Mouse (Mus musculus) spleen, postnatal 36 days (tissue): Measurements from ENCODE around the gene Pole4.
"Not testable (repeated sequence)": the region's sequence is repeated elsewhere in the genome, so short reads cannot be mapped to it uniquely, and the experiment has no call there.

Experiments used
- DNase-seq, 2 experiments: peaks; one replicate each; pipeline ENCODE4 v3.0.0; 2022; ENCODE audit warnings: low spot score in 2 of 2, mixed read lengths in 1 of 2

Pole4 gene

GRCm38 (mm10) chr6:82715253-82715652 is 10.1 kb upstream of the Pole4 start:
- DNase-seq, result no peak

GRCm38 (mm10) chr6:82714841-82715240 is 9.7 kb upstream of the Pole4 start:
- DNase-seq, result no peak

GRCm38 (mm10) chr6:82714243-82714642 is 9.1 kb upstream of the Pole4 start:
- DNase-seq, result peak; percentile 49 to 60

- no peak for DNase-seq
These were observed 2.6 kb upstream of the Pole4 start for GRCm38 (mm10) chr6:82707742-82708141.

GRCm38 (mm10) chr6:82707241-82707640 is 2.1 kb upstream of the Pole4 start:
- DNase-seq, result no peak

GRCm38 (mm10) chr6:82703710-82704109 is 1.5 kb downstream of the Pole4 start:
- no peak for DNase-seq

GRCm38 (mm10) chr6:82702593-82703017 is 2.6 kb downstream of the Pole4 start:
- DNase-seq, result peak; percentile 71 to 74

- no peak for DNase-seq
These were observed 3.9 kb downstream of the Pole4 start for GRCm38 (mm10) chr6:82701296-82701695.

- DNase-seq, result no peak
These were observed 5.3 kb downstream of the Pole4 start for GRCm38 (mm10) chr6:82699831-82700230.

GRCm38 (mm10) chr6:82696736-82697135 is 8.4 kb downstream of the Pole4 start:
- no peak for DNase-seq

GRCm38 (mm10) chr6:82694668-82695067 is 10.5 kb downstream of the Pole4 start:
- no peak for DNase-seq

- no peak for DNase-seq
These were observed 15.7 kb downstream of the Pole4 start for GRCm38 (mm10) chr6:82689474-82689873.

GRCm38 (mm10) chr6:82688586-82688985 is 16.6 kb downstream of the Pole4 start:
- not testable (repeated sequence) for DNase-seq

- no peak for DNase-seq
These were observed 21.0 kb downstream of the Pole4 start for GRCm38 (mm10) chr6:82684136-82684535.

- DNase-seq, result not testable (repeated sequence)
These were observed 25.9 kb downstream of the Pole4 start for GRCm38 (mm10) chr6:82679286-82679685.

- not testable (repeated sequence) for DNase-seq
These were observed 27.5 kb downstream of the Pole4 start for GRCm38 (mm10) chr6:82677629-82678028.

GRCm38 (mm10) chr6:82666480-82666879 is 38.7 kb downstream of the Pole4 start:
- no peak for DNase-seq

- no peak for DNase-seq
These were observed 52.0 kb downstream of the Pole4 start for GRCm38 (mm10) chr6:82653169-82653525.

- DNase-seq, result peak; percentile 95
These were observed 52.5 kb downstream of the Pole4 start for GRCm38 (mm10) chr6:82652521-82653168.

- no peak for DNase-seq
These were observed 56.1 kb downstream of the Pole4 start for GRCm38 (mm10) chr6:82649096-82649495.

GRCm38 (mm10) chr6:82647940-82648655 is 57.1 kb downstream of the Pole4 start:
- no peak for DNase-seq

- no peak for DNase-seq
These were observed 58.2 kb downstream of the Pole4 start for GRCm38 (mm10) chr6:82647001-82647400.

- DNase-seq, result no peak
These were observed 65.1 kb downstream of the Pole4 start for GRCm38 (mm10) chr6:82640046-82640445.
